Mouse (Mus musculus): ENCODE results near the gene Unc93a. TPM values are rescaled to one million over a fixed set of nuclear protein-coding genes. Genes with fewer than 3 reads are reported as not detected.
"Not testable (repeated sequence)": the region's sequence is repeated elsewhere in the genome, so short reads cannot be mapped to it uniquely, and the experiment has no call there.

The Unc93a gene
- not detected for polyA plus RNA-seq (2017; shearing (Covaris generic))

DNA sequence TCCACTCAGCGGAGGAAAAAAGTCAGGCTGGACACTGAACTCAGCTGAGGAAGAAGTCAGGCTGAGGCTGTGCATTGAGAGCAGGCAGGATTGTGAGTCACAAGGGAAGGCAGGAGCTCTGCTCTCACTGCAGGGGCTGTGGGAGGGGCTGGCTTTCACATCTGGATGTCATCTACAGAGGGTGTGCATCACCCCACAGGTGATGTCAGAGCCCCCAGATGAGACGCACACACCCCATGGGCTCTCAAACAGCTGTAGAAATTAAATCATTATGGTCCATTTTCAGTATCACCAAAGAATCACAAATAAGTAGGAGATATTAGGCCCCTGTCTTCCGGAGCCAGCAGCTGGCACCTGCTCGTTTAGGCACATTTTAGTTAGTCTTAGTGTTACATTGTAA is at the start of gene Unc93a:
TSS of gene Unc93a (minus strand) at position 101 of the 400 bp plus-strand sequence.
- ATAC-seq, result not testable (repeated sequence)

GRCm38 (mm10) chr17:13180491-13180890 is 48.9 kb upstream of the Unc93a start:
- not testable (repeated sequence) for ATAC-seq

DNA sequence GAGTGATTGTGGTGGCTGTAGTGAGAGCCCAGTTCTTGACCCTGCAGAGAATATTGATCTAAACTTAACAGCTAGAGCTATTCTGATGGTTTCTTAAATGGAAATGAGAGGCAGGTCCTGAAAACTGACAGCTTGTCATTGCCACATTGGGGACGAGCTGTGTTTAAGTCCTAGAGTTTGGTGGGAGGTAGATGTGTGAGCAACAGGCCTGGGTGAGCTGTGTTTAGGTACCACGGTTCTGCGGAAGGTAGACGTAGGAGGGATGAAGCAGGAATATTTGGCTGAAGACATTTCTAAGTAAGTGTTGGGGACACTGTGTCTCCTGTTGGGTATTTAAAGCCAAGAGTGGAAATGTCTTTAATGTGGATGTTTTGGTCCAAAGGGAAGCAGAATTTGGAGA is 47.4 kb upstream of the Unc93a start:
- not testable (repeated sequence) for ATAC-seq

DNA sequence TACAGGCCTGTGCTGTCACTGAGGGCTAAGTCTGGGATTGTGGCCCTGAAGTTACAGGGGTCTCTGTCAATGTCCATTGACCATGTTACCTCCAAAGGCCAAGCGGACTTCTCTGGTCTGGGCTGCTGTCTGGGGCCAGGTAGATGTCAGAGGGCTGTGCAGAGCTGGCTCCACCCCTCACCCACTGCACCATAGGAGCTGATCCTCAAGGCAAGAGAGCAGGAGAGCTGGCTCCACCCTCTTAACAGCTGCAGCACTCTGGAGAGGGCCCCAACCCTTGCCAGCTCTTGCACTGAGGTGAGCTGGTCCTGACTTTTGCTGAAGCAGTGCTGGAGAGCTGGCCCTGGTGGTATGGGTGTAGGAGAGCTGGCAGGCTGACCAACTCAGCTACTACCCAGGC is 46.2 kb upstream of the Unc93a start:
- ATAC-seq, result not testable (repeated sequence)

GRCm38 (mm10) chr17:13175609-13176008 is 44.0 kb upstream of the Unc93a start:
- not testable (repeated sequence) for ATAC-seq

- not testable (repeated sequence) for ATAC-seq
Observed at GRCm38 (mm10) chr17:13174029-13174428, 42.4 kb upstream of the Unc93a start.

DNA sequence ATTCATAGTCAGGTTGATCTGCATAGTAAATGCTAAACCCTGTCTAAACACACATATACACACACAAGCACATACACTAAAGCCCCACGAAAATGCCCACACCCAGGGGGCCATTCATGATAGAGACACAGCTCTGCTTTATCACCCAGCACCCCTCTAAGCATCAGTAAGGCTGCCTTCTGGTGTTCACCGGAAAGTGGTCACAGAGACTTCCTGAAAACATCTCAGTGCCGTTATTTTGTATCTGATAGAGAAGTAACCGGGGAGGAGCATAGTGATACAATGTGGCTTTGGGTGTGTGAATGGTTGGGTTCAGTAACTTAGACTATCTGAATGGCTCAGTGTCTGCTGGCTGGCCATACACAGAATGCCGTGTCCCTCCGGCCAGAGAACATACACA is 42.0 kb upstream of the Unc93a start:
- ATAC-seq, result not testable (repeated sequence)

GRCm38 (mm10) chr17:13146128-13146527 is 14.5 kb upstream of the Unc93a start:
- not testable (repeated sequence) for ATAC-seq

DNA sequence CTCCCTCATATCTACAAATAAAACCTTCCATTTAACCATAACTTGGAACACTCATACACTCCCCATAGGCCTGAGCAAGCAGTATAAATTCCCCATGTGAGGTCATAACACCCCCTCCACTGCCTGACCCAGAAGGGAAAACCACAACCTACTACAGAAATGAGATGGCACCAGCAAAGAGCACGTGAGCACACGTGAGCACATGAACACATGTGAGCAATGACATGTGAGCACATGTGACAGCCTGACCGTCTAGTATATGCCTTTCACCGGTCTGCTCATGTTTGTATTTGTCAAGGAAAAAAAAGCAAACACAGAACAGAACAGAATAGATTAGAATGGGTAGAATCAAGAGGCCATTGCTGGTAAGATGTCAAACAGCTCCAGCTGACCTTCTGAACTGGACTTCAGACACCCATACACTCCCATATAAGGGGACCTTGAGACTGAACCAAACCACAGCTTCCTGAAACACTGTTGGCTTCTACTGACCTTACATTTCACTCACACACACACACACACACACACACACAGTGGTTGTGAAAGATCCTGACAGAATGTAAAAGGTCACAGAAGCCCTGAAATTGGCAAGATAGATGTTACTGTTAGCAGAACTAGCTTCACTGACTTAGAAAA is 13.1 kb upstream of the Unc93a start:
- peak; percentile 77 for ATAC-seq

- ATAC-seq, result not testable (repeated sequence)
Observed at GRCm38 (mm10) chr17:13142665-13143064, 11.1 kb upstream of the Unc93a start.

- ATAC-seq, result not testable (repeated sequence)
Observed at GRCm38 (mm10) chr17:13135356-13135755, 3.7 kb upstream of the Unc93a start.

- ATAC-seq, result not testable (repeated sequence)
Observed at GRCm38 (mm10) chr17:13132352-13132751, 742 bp upstream of the Unc93a start.

GRCm38 (mm10) chr17:13129737-13130465 is 1.7 kb downstream of the Unc93a start:
- ATAC-seq, result not testable (repeated sequence)

DNA sequence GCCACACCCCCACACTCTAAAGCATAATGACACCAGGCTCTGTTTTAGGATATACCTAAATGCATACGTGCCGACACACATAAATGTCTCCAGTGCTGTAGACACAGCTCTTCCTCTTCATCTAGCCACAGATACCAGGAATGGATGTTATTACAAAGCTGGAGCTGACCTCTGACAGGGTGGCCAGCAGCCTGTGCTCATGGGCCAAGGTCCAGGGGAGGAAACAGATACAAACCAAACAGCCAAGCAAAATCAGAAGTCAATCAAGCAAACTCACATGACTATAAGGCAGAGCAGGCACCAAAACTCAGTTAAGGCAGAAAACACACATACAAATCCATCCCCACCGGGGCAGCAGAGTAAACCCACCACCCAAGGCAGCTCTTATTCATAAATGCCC is 2.3 kb downstream of the Unc93a start:
- not testable (repeated sequence) for ATAC-seq

- ATAC-seq, result not testable (repeated sequence)
Observed at GRCm38 (mm10) chr17:13124241-13124640, 7.4 kb downstream of the Unc93a start.

- ATAC-seq, result not testable (repeated sequence)
Observed at GRCm38 (mm10) chr17:13123308-13124038, 8.1 kb downstream of the Unc93a start.

DNA sequence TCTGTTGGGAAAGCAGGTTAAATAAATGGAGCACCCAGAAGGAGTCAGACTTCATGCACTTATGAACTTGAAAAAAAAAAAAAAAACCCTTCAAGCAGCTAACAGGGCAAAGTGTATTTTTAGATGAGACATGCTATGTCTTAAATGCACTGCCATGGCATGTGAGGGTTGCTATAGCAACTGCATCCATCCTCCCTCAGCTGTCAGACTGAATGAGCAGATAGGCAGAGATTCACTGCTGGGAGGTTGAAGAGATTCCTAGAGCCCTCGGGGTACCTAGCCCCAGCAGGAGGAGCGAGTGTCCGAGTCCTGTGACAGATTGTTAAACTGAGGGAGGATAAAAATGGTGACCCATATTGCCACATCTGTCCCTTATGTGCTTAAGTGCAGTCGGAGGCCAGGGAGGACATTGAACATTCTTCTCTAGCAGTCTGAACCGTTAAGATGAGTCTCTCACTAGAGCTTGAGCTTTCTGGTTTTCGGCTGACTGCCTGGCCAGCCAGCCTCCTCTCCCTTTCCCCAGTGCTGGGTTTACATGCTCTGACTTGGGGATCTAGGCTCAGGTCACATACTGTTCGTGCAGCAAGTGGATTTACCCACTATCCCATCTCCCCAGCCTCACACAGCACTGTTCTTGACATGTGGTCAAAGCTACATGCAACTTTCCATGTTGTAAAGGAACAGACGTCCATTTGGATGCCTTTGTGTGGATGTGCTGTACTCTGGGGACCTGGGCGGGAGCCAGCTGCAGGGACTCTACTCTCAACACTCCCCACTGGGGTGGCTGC is 18.9 kb downstream of the Unc93a start:
- not testable (repeated sequence) for ATAC-seq

GRCm38 (mm10) chr17:13106563-13106962 is 25.0 kb downstream of the Unc93a start:
- not testable (repeated sequence) for ATAC-seq

DNA sequence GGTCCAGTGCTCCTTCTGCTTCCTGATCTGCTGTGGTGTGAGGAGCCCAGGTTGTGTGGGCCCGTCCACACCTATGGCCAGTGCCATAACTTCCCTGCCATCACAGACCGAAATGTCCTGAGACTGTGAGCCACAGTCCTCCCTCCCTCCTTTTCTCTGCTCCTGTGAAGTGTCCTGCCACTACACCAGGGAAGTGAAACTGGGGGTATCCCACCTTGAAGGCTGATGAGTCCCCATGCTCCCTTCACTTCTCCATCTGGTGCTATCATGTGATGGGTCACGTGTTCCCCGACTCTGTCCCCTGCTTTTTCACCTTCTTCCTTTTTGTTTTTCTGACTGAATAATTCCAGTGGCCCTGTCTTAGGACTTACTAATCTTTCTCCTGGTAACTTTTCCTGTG is 38.6 kb downstream of the Unc93a start:
- not testable (repeated sequence) for ATAC-seq

DNA sequence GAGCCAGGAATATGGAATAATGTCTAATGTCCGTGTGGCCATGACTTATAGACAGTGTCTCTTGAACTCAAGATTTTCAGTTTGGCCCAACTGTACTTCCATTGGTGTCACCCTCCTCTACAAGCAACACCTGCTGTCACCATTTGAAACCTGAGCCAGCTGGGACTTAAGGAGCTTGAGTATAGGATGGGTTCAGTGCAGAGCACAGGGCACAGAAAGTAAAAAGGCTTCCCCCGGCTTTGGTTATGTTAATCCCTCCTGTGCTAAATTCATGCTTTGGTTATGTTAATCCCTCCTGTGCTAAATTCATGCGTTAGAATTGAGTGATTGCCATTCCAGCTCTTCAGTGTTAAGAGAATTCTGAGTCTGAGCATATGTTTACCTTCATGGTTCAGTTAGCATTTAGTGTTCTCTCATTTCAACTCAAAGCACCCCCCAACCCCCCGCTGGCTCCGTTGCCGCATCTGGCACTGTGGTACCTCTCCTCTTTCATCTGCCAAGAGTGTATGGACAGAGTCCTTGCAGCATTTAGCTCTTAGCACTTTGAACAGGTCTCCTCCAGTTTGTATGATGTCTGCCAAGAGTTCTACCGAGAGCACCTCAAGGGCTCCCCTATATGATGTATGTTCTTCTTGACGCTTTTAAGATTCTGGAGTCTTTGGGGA is 39.4 kb downstream of the Unc93a start:
- ATAC-seq, result not testable (repeated sequence)

GRCm38 (mm10) chr17:13091510-13091909 is 40.1 kb downstream of the Unc93a start:
- ATAC-seq, result not testable (repeated sequence)

- not testable (repeated sequence) for ATAC-seq
Observed at GRCm38 (mm10) chr17:13069227-13069626, 62.4 kb downstream of the Unc93a start.

Measured in CD4-positive, CD25-positive, alpha-beta regulatory T cell, adult 4 months (primary cell).